Mouse (Mus musculus): Measurements from ENCODE around the gene Foxred1. TPM values are rescaled to one million over a fixed set of nuclear protein-coding genes. Genes with fewer than 3 reads are reported as not detected.

Foxred1 gene
- 10 to 100 TPM; 36.3 to 37.0 TPM for total RNA-seq (2021)
- long read RNA-seq, experiment 1, transcript Foxred1-202 (11 exons, 2,289 nt), result major isoform, 30 of 51 reads
- long read RNA-seq, experiment 1, partial matches to known transcripts, result 3 of 51 reads
- long read RNA-seq, experiment 1, other reads (novel, unspliced or antisense), result 18 of 51 reads
- long read RNA-seq, experiment 2, transcript Foxred1-202 (11 exons, 2,289 nt), result major isoform, 21 of 42 reads
- long read RNA-seq, experiment 2, partial matches to known transcripts, result 2 of 42 reads
- long read RNA-seq, experiment 2, other reads (novel, unspliced or antisense), result 16 of 42 reads

DNA sequence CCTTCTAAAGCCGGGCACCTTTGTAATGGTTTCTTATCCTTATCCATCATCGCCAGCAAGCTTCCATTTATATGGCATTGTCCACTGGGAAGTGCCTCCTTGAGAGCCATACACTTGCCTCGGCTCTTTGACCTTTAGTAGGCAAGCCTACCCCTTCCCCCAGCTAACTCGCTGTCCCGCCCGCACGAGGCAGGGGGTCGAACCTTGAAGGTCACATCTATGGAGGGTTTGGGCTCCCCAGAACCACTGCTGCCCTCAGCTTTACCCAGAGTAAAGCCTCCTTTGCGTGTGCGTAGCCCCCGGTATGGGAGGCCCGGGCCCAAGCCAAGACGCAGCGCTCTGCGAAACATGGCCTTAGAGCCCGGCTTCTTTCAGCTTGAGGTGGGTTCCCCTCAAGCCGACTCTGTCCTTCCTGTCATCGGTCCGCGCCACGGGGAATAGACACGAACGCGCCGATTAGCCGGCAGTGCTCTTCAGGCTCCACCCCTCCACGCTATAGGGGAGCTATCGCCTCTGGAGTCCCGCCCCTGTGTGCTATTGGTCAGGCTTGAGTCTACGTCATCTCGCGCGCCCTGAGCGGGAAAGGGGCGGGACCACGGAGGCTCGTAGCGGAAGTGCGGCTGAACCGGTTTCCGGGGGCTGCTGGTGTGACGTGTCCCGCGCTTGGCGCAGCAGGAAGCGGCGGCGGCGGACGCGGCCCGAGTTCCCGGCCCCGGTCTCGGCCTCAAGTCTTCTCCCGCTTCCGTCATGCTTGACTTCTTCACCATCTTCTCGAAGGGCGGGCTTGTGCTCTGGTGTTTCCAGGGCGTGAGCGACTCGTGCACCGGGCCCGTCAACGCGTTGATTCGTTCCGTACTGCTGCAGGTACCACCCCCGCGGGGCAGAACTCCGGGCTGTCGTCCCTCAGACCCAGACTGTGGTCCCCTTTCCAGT, at the start of gene Foxred1:
Gene Foxred1, minus strand, starts transcription at position 514 of the 933 bp plus-strand sequence.
- intact Hi-C loops (cut with DNase I), result loop anchor here (2.0 kb wide), 1 partner anchor 56 kb away; the partner anchor contains the start of genes Fam118b and Rpusd4
- DNase-seq (ENCODE audit: low spot score in 2 of 2), result peak; percentile 99

DNA sequence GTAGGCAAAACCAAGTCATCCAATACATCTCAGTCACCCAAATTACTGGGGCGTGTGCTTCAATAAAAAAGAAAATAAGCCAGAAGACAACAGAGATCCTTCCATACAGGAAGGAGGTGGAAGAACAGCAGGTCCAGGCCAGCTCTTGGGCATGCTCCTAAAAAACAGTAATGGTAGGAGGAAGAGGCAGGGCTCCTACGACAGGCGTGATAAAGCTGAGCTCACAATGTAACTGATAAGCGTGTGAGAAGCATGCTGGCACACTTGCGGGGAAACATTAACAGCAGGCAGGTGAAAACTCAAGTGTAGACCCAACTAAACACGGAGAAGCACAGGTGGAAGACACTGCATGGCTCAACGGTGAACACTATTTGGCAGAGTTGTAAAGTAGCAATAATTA, 46.5 kb upstream of the Foxred1 start:
- intact Hi-C loops (cut with DNase I), result no loop called here

DNA sequence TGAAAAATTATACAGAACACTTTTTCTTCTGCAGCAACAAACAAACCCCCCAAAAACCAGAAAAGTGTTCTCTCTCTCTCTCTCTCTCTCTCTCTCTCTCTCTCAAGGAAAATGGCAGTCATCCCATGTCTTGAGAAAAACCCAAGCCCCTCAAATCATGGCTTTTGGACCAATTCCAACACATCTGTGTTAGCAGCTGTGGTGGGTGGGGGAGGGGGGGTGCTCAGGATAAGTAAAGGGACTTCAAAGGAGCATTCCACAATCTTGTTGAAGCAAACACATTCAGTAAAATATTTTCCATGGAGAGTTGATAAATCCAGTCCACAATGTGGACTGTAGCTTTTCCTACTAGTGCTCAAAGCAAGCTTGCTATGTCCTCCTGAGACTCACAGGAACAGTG, 38.6 kb upstream of the Foxred1 start:
- no peak for DNase-seq (ENCODE audit: low spot score in 2 of 2)
- intact Hi-C loops (cut with DNase I), result no loop called here

More for the DNA sequence above, 46.5 kb upstream of the Foxred1 start:
- DNase-seq (ENCODE audit: low spot score in 2 of 2), result no peak

DNA sequence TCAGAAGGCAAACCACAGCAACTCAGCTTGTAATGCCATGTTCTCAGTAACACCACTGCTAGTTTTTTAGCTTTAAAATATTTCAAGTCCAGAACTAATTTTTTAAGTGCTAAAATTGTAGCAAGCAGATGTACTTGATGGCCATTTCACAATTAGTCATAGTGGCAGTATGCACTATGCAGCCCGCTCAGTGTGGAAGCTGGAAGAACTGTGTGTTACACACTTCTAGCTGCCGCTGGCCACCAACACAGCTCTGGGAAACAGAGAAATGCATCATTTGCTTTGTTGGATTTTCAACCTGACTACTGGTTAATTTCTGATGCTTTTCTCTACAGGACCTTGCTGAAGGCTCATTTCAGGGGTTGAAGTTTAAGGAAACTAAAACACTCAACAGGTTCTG, 36.5 kb upstream of the Foxred1 start:
- no peak for DNase-seq (ENCODE audit: low spot score in 2 of 2)
- intact Hi-C loops (cut with DNase I), result no loop called here

DNA sequence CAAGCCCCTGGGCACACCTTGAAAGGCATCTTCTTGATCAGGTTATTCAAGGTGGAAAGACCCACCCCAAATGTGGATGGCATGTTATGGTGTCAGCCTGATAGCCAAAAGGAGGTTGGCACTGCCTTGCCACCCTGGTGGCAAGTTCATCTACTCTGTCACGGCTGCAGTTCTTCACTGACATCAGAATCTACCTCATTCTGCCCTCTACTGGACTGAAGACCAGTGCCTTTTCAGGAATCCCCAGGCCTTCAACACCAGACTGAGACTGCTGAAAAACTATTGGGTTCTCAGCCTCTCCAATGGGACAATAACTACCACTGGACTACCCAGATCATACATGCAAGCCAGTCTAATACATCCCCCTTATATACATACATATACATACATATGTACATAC, 28.9 kb upstream of the Foxred1 start:
- intact Hi-C loops (cut with DNase I), result no loop called here
- no peak for DNase-seq (ENCODE audit: low spot score in 2 of 2)

DNA sequence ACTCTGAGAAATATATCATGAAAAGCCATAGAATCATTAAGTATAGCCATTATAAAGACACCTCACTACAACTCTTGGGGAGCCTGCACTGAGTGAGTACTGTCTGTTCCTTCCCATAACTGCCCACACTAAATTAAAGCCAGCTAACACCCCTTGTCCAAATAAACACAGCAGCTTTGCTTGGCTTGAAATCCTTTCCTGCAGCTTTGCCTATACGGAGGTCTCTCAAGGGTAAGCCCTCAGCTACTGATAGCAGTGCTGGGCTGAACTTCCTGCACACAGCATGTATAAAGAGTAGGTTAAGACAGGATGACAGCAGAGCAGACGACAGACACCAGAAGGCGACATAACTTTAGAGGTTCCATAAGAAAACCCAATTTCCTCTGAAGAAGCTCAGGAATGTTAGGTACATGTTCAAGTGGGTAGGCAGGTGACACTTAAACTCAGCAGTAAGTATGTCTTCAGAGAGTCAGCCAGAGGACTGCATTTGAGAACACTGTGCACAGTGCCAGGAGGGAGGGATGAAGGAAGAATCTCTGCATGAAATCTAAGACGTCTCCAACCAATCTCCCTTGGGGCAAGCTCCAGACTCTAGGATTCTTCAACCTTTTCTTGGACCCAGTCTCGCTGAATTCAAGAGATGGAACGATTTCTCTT, 28.2 kb upstream of the Foxred1 start:
- intact Hi-C loops (cut with DNase I), result no loop called here
- DNase-seq (ENCODE audit: low spot score in 2 of 2), result no peak

DNA sequence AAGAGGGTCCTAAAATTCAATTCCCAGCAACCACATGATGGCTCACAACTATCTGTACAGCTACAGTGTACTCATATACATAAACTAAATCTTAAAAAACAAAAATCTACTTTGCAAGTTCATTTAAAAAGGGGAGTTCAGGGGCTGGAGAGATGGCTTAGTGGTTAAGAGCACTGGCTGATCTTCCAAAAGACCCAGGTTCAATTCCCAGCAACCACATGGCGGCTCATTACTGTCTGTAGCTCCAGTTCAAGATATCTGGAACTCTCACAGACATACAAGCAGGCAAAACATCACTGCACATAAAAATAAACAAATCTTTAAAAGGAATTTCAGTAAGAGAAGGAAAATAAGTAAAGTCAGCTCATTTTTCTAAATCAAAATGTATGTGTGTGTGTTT, 27.5 kb upstream of the Foxred1 start:
- intact Hi-C loops (cut with DNase I), result no loop called here

DNA sequence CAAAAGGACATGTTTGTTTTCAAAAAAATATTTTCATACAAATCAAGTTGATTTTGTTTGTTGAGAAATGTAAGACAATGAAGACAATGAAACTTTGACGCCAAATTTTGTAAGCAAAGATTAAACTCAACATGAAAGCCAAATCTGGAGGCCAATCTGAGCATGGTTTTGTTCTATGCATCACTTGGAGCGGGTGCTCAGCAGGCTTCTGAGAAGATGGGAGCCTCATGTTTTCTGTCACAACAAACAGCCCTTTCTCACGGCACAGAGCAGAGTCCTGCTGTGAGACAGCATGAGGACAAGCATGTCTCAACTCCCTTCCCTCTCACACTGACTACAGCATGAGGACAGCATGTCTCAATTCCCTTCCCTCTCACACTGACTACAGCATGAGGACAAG, 25.1 kb upstream of the Foxred1 start:
- no peak for DNase-seq (ENCODE audit: low spot score in 2 of 2)
- intact Hi-C loops (cut with DNase I), result no loop called here

More for the DNA sequence above, 27.5 kb upstream of the Foxred1 start:
- DNase-seq (ENCODE audit: low spot score in 2 of 2), result no peak

DNA sequence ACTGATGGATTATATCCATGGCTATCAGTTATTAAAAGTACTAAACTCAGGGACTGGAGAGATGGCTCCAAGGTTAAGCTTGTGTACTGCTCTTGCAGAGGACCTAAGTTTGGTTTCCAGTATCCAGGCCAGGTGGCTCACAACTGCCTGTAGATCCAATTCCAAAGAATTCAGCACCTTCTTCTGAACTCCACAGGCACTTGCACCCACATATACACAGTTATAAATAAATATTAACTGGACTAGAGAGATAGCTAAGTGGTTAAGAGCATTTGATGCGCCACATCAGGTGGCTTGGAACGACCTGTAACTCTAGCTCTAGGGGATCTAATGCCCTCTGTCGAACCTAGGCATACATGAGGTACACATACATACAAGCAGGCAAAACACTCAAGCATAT, 17.8 kb upstream of the Foxred1 start:
- intact Hi-C loops (cut with DNase I), result no loop called here
- no peak for DNase-seq (ENCODE audit: low spot score in 2 of 2)

DNA sequence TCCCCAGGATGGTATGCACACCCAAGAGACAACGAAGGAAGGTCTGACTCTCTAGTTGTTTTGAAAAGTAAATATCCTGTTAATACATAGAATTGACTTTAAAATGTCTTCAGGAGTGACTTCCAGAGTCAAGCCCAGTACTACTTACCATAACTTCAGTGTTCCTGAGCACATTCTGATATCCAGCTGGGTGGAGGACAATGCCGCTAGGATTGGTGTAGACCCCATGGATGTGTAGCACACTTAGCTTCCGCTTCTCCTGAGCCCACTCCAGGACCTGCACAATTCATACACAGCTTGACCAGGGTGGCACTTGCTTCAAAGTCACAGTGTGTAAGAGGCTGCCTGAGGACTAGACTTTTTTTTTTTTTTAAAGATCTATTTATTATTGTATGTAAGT, 12.6 kb upstream of the Foxred1 start:
- no peak for DNase-seq (ENCODE audit: low spot score in 2 of 2)
- intact Hi-C loops (cut with DNase I), result no loop called here

DNA sequence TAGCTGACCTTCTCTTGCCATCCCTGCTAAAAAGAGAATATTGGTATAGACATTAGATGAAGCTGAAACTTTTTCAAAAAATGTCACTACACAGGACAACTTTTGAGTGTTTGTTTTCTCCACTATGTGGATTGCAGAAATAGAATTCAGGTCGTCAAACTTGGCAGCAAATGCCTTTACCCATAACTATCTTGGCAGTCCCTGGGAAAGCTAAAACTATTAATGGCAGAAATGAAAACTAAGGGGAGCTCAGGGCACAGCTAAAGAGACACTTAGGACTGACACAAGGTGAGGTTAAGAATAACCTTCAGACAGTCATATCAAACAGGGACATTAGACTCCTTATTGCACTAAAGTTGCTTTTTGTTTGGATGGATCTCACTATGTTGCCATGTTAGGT, 7.1 kb upstream of the Foxred1 start:
- intact Hi-C loops (cut with DNase I), result no loop called here
- no peak for DNase-seq (ENCODE audit: low spot score in 2 of 2)

DNA sequence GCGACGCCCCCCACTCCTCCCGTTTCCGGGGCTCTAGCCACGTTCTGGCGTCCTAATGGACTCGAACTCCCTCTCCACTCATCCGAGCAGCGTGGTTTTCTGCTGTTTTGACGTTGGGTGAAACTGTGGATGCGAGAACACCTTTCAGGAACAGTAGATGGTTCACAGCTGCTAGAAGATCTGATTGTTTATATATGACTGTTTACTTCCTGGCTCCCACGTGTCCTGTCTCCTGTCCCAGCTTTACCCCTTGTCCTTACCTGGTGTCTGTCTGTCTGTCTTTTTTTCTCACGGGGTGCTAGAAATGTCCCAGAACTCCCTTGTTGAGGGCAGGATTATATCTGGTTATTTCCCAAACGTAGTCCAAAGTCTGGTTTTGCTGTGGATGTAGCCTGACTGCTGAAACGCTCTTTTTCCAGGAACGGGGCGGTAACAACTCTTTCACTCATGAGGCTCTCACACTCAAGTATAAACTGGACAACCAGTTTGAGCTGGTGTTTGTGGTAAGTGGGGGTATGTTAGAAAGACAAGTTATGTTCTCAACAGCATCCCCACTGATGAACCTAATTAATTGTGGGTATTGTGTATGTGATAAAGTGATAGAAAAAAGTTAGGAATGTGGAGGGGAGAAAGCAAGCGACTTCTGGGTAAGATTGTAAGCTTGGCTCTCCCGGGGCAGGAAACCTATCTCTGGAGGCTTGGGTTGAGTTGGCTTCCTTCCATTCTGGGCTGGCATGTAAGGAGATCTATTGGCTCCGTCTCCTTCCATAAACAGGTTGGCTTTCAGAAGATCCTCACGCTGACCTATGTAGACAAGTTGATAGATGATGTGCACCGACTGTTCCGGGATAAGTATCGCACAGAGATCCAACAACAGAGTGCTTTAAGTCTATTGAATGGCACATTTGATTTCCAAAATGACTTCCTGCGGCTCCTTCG, 987 bp upstream of the Foxred1 start:
- no peak for DNase-seq (ENCODE audit: low spot score in 2 of 2)
- intact Hi-C loops (cut with DNase I), result loop anchor here (2.0 kb wide), 1 partner anchor 55 kb away; the partner anchor contains the start of genes Fam118b and Rpusd4

DNA sequence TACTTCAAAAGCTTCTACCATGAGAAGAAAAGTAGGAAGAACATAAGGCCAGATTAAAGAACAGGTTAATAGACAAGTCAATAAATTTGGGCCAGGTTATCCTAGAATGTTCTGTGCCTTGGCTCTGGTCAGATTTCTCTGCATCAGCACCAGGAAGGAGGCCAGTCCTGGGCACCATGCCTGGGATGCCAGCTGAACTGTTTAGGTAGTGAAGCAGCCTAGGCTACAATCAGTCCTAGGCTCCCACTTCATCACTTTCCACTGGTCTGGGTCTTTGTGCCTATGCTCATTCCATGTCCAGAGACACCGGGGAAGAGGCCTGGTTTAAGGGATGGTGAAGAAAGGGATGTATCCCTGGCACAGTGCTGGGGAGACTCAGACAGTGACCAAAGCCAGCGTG, 6.4 kb downstream of the Foxred1 start:
- no peak for DNase-seq (ENCODE audit: low spot score in 2 of 2)
- intact Hi-C loops (cut with DNase I), result no loop called here

DNA sequence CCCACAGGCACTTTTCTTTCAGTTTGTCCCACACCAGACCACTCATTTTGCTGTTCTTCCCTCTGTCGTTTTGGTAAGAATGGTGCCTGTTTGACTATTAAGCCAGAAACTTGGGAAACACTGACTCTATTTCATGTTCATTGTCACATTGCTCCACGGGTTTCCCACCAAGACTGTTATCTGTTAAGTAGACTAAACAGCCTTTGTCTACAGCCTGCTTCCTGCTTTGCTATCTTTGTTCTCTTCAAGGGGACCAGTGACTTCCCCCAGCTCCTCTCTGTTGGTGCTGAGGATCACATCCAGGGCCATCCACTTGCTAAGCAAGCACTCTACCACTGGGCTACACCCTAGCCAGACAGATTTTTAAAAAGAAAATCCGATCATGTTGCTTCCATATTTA, 7.3 kb downstream of the Foxred1 start:
- intact Hi-C loops (cut with DNase I), result no loop called here

DNA sequence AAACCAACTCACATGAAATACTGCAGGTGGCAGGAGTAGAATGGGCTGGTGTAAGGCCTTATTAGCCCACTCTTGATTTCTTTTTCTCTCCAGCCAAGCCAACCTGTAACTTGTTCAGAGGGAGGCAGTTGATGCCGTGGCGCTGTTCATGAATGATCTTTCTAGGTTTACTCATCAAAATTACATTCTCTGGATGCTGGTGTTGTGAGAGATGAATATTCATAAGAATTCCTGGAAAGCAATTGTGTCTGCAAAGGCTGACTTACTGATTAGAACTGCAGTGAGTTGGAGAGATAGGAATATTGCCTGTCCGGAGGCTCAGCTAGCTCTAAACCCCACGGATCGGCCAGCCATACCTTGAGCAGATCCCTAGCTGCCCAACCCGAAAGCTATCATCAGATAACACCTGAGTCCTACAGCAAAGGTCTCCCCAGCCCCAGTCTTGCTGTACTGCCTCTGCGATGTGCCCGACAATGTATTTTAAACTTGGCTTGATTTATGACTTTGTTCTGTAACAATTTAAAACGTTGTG, 10.3 kb downstream of the Foxred1 start:
- DNase-seq (ENCODE audit: low spot score in 2 of 2), result no peak

More for the DNA sequence above, 7.3 kb downstream of the Foxred1 start:
- no peak for DNase-seq (ENCODE audit: low spot score in 2 of 2)

DNA sequence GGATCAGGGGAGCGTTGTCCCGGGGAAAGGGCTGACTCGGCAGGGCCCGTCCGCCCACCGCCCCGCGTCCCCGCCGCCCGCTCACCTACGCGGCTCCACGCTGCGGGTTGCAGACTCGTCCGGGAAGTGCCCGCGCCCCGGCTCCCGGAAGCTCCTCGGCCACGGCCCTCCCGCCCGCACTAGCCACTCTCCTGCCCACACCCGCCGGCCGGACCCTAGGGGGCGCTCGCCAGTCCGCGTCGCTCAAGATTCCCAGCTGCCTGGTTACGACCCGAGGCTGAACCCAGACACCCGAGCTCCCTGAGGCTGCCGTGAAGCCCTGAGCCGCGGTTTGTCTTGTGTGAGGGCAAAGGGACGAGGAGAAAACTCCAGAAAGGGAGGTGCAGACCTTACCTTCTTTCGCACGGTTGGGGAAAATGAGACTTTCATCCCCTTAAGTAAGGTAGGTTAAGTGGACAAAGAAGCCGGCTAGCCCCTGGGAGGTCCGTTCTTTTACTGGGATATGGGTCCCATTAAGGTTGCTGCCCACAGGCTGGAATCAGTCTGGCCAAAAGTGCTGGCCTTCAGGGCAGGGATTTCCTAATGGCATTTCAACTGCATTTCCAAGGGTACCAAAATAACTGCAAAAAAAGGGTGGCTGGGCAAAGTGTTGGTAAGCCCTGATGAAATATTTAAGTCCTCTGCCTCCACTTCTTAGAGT, 10.9 kb downstream of the Foxred1 start, which contains the start of the genes Srpr and Tirap:
Gene Srpr, plus strand, starts transcription at position 404 of the 700 bp plus-strand sequence.
Gene Tirap, minus strand, starts transcription at position 520 of the 700 bp plus-strand sequence.
- peak; percentile 75 to 83 for DNase-seq (ENCODE audit: low spot score in 2 of 2)
- intact Hi-C loops (cut with DNase I), result no loop called here

More for the DNA sequence above, 10.3 kb downstream of the Foxred1 start:
- intact Hi-C loops (cut with DNase I), result no loop called here

DNA sequence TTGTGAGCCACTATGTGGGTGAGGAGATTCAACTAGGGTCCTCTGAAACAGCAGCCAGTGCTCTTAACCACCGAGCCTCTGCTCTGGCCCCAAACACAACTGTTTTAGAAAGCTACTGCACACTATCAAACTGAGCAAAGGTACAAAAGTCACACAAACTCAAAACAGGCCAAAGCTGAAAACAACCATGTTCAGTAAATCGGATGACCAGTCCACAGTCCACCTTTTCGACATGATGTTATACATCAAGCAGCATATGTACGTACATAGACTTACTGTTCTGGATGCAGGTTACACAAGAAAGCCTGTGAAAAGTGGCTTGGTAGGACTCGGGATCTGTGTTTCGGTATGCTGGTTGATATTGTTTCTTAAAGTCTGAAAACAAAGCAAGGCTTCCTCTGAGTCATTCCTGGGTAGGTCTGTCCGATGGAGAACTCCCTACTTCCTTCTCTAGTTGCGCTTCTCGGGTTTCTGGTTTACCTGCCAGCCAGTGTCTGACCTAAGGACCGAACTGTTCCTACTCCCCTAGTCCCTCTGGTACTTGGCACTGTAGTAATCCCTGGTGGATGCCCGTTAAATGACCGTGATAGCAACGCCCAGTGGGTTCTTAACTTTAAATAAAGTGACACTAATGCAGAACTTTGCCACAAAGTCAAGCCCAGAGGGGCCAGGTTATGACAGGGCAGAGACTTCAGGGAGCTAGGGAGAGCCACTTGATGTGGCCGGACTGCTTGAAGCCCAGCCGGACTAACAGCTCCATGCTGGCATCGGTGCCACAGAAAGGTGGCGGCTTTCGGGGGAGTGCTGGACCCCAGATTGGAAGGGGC, 11.7 kb downstream of the Foxred1 start:
- DNase-seq (ENCODE audit: low spot score in 2 of 2), result no peak
- intact Hi-C loops (cut with DNase I), result no loop called here
